Mouse (Mus musculus): ENCODE data around the gene Retreg3. TPM values are rescaled to one million over a fixed set of nuclear protein-coding genes. Genes with fewer than 3 reads are reported as not detected.
A peak's percentile ranks its signal among the peaks of the same experiment; 100 is the strongest.

The Retreg3 gene
- total and polyA plus RNA-seq, 2 experiments: 46.3 to 61.2 TPM

DNA sequence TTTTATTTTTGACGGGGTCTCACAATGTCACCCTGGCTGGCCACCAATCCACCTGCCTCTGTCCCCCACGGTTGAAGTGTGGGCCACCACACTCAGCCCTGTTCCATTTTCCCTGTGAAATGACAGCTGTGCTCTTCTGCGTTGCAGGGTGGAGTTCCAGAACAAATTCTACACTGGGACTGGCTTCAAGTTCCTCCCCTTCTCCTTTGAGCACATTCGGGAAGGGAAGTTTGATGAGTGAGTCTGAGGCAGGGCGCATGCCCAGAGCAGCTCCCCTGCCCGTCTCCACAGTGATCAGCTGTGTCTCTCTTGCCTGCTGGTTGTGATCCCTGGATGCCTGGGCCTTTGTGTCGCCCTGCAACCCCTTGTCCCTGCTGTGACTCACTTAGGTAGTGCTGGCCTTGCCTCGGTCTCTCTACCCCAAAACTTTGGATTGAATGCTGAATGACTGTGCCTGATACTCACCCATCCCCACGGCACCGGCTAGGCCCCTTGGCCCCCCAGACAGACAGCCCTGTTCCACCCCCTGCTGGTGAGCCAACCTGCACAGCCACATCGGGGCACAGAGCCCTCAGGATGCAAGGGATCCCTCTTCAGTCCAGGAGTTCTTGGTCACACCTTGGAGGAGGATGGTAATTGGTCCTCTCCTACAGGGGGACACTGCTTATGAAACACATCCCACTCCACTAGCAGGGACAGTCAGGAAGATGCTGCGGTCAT lies 57.4 kb downstream of the Retreg3 start:
- H3K9ac ChIP-seq (ENCODE audit: low read depth, low read length): no peak overlapping the region
- WGBS: 73% methylated on average over 12 of the region's 12 CpGs

DNA sequence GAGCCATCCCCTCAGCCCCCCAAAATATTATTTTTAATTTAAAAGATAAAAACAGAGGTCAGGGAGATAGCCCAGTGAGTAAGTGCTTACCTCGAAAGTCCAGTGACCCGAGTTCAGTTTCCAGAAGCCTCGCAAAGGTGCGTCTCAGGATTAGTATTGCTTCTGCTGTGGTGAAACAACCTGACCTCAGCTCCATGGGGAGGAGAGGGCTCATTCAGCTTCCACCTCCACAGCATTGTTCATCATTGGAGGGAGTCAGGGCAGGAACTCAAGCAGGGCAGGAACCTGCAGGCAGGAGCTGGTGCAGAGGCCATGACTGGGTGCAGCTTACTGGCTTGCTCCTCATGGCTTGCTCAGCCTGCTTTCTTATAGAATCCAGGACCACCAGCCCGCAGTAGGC lies 58.6 kb downstream of the Retreg3 start:
- no peak for DNase-seq (ENCODE audit: extremely low read depth, low read depth, low spot score)
- H3K27me3 ChIP-seq (ENCODE audit: control insufficient read depth, insufficient read depth, low read length): no peaks in the 10 kb centered on the region
- peaks cover 34% of the 10 kb centered on the region for H3K4me1 ChIP-seq (ENCODE audit: control insufficient read depth, insufficient read depth, low read length)
- H3K36me3 ChIP-seq (ENCODE audit: control insufficient read depth, insufficient read depth, low read length): no peaks in the 10 kb centered on the region
- no peak overlapping the region for H3K4me3 ChIP-seq (ENCODE audit: insufficient read depth, low read depth, low read length)
- H3K9ac ChIP-seq (ENCODE audit: low read depth, low read length): no peak overlapping the region
- TF ChIP-seq POLR2A (IDR thresholded peaks at IDR 0.05; ENCODE audit: extremely low read depth, insufficient read depth, low read length) (no peak), CTCF (IDR thresholded peaks at IDR 0.05; ENCODE audit: low read depth, low read length) (no peak)
- WGBS: 92% methylated on average over 5 of the region's 5 CpGs
- H3K79me2 ChIP-seq (ENCODE audit: control insufficient read depth, insufficient read depth, low read length): no peaks in the 10 kb centered on the region
- no peak overlapping the region for H3K27ac ChIP-seq (replicated peaks; ENCODE audit: insufficient read depth, low read depth, low read length)

More for the DNA sequence above, 57.4 kb downstream of the Retreg3 start:
- Histone ChIP-seq H3K4me3 (ENCODE audit: insufficient read depth, low read depth, low read length) (no peak overlapping the region), H3K79me2 (ENCODE audit: control insufficient read depth, insufficient read depth, low read length) (no peaks in the 10 kb centered on the region), H3K27ac (replicated peaks; ENCODE audit: insufficient read depth, low read depth, low read length) (peak overlapping the region; percentile 84), H3K36me3 (ENCODE audit: control insufficient read depth, insufficient read depth, low read length) (no peaks in the 10 kb centered on the region), H3K27me3 (ENCODE audit: control insufficient read depth, insufficient read depth, low read length) (no peaks in the 10 kb centered on the region), H3K4me1 (ENCODE audit: control insufficient read depth, insufficient read depth, low read length) (peaks cover 31% of the 10 kb centered on the region)
- no peak for DNase-seq (ENCODE audit: extremely low read depth, low read depth, low spot score)
- TF ChIP-seq POLR2A (IDR thresholded peaks at IDR 0.05; ENCODE audit: extremely low read depth, insufficient read depth, low read length) (no peak), CTCF (IDR thresholded peaks at IDR 0.05; ENCODE audit: low read depth, low read length) (no peak)

DNA sequence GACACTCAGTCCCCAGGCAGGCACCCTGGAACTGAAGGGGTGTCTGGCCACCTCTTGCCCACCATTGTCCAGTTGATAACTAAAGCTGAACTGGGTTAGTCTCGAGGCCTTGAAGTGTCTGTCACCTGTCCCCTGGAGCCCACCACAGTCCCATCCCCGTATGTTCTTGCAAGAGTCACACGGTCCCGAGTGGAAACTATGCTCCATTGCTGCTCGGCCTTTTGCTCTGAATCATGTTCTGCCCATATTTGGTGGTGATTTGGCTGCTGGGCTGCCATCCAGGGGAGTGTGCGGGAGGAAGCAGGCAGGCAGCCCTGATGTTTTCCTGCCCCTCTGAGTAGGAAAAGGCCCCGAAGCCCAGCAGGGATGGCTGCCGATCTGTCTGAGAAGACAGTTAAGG lies 59.6 kb downstream of the Retreg3 start:
- Histone ChIP-seq H3K4me3 (ENCODE audit: insufficient read depth, low read depth, low read length) (no peak overlapping the region), H3K36me3 (ENCODE audit: control insufficient read depth, insufficient read depth, low read length) (no peaks in the 10 kb centered on the region), H3K79me2 (ENCODE audit: control insufficient read depth, insufficient read depth, low read length) (no peaks in the 10 kb centered on the region), H3K27me3 (ENCODE audit: control insufficient read depth, insufficient read depth, low read length) (no peaks in the 10 kb centered on the region), H3K9ac (ENCODE audit: low read depth, low read length) (no peak overlapping the region), H3K4me1 (ENCODE audit: control insufficient read depth, insufficient read depth, low read length) (peaks cover 31% of the 10 kb centered on the region), H3K27ac (replicated peaks; ENCODE audit: insufficient read depth, low read depth, low read length) (peak overlapping the region; percentile 50)
- WGBS: 63% methylated on average over 8 of the region's 8 CpGs
- TF ChIP-seq POLR2A (IDR thresholded peaks at IDR 0.05; ENCODE audit: extremely low read depth, insufficient read depth, low read length) (no peak), CTCF (IDR thresholded peaks at IDR 0.05; ENCODE audit: low read depth, low read length) (no peak)
- peak; percentile 26 for DNase-seq (ENCODE audit: extremely low read depth, low read depth, low spot score)

DNA sequence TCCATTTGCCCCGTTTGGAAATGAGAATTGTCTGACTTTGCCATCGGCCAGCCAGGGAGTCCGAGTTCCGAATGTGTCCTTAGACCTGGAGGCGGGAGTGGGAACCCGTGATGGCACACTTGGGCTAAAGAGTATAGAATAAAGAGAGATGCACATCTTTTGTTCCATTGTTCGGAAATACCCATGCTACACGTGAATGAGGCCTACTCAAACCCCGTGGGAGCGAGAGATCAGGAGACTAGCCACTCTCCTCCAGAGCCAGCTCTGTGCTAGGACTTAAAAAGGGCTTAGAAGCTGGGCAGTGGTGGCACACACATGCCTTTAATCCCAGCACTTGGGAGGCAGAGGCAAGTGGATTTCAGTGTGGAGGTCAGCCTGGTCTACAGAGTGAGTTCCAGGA lies 60.2 kb downstream of the Retreg3 start:
- TF ChIP-seq CTCF (IDR thresholded peaks at IDR 0.05; ENCODE audit: low read depth, low read length) (no peak), POLR2A (IDR thresholded peaks at IDR 0.05; ENCODE audit: extremely low read depth, insufficient read depth, low read length) (no peak)
- Histone ChIP-seq H3K4me3 (ENCODE audit: insufficient read depth, low read depth, low read length) (no peak overlapping the region), H3K79me2 (ENCODE audit: control insufficient read depth, insufficient read depth, low read length) (no peaks in the 10 kb centered on the region), H3K27me3 (ENCODE audit: control insufficient read depth, insufficient read depth, low read length) (no peaks in the 10 kb centered on the region), H3K27ac (replicated peaks; ENCODE audit: insufficient read depth, low read depth, low read length) (no peak overlapping the region), H3K4me1 (ENCODE audit: control insufficient read depth, insufficient read depth, low read length) (peaks cover 28% of the 10 kb centered on the region), H3K36me3 (ENCODE audit: control insufficient read depth, insufficient read depth, low read length) (no peaks in the 10 kb centered on the region), H3K9ac (ENCODE audit: low read depth, low read length) (no peak overlapping the region)
- 93% methylated on average over 10 of the region's 10 CpGs for whole genome bisulfite sequencing
- no peak for DNase-seq (ENCODE audit: extremely low read depth, low read depth, low spot score)

DNA sequence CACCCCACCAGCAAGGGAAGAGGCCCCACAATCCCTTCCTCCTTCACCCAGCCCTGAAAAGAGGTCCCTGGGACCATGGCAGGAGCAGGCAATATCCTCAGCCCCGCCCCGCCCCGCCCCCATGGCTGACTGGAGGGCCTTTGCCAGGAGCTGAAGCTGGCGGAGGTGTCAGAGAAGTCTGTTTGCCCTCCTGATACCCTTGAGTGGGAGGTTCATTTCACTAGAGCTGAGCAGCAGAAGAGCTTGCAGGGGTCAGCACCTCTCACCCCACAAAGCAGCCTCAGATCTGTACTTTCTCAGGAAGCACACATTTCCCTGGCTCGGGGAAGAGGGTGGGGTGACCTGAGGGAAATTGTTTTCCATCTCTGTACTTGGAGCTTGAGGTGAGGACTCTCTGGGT lies 61.0 kb downstream of the Retreg3 start:
- TF ChIP-seq CTCF (IDR thresholded peaks at IDR 0.05; ENCODE audit: low read depth, low read length) (no peak), POLR2A (IDR thresholded peaks at IDR 0.05; ENCODE audit: extremely low read depth, insufficient read depth, low read length) (no peak)
- 0 out of 2 replicates have a peak, but pooled peaks cover 1% of the 10 kb centered on the region for H3K36me3 ChIP-seq (ENCODE audit: control insufficient read depth, insufficient read depth, low read length)
- H3K4me1 ChIP-seq (ENCODE audit: control insufficient read depth, insufficient read depth, low read length): peaks cover 20% of the 10 kb centered on the region
- H3K27ac ChIP-seq (replicated peaks; ENCODE audit: insufficient read depth, low read depth, low read length): no peak overlapping the region
- H3K79me2 ChIP-seq (ENCODE audit: control insufficient read depth, insufficient read depth, low read length): no peaks in the 10 kb centered on the region
- H3K4me3 ChIP-seq (ENCODE audit: insufficient read depth, low read depth, low read length): no peak overlapping the region
- H3K27me3 ChIP-seq (ENCODE audit: control insufficient read depth, insufficient read depth, low read length): no peaks in the 10 kb centered on the region
- DNase-seq (ENCODE audit: extremely low read depth, low read depth, low spot score): no peak
- H3K9ac ChIP-seq (ENCODE audit: low read depth, low read length): no peak overlapping the region
- WGBS: 74% methylated on average over 5 of the region's 5 CpGs

DNA sequence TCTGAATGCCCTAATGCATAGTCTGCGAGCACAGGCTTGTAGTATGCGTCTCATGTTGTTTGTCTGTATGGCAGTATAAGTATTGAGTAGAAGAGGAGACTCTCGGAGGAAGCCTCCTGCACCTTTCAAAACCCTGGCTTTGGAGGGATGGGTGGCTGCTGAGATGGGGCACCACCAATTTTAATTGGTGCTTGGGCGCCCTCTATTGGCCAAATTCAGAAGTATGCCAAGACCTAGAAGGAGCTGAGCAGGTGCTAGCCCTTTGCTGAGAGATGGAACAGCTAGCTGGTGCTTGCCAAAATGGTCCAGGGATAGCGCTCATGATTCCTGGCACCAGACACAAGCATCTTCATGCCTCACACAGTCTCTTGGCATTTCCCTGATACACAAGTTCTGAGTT lies 61.8 kb downstream of the Retreg3 start:
- H3K4me1 ChIP-seq (ENCODE audit: control insufficient read depth, insufficient read depth, low read length): peaks cover 15% of the 10 kb centered on the region
- H3K9ac ChIP-seq (ENCODE audit: low read depth, low read length): no peak overlapping the region
- 37% methylated on average over 5 of the region's 5 CpGs for WGBS
- peak; percentile 41 for DNase-seq (ENCODE audit: extremely low read depth, low read depth, low spot score)
- no peak overlapping the region for H3K27ac ChIP-seq (replicated peaks; ENCODE audit: insufficient read depth, low read depth, low read length)
- peak; percentile 70 for TF ChIP-seq CTCF (IDR thresholded peaks at IDR 0.05; ENCODE audit: low read depth, low read length)
- no peak for TF ChIP-seq POLR2A (IDR thresholded peaks at IDR 0.05; ENCODE audit: extremely low read depth, insufficient read depth, low read length)
- no peaks in the 10 kb centered on the region for H3K27me3 ChIP-seq (ENCODE audit: control insufficient read depth, insufficient read depth, low read length)
- H3K79me2 ChIP-seq (ENCODE audit: control insufficient read depth, insufficient read depth, low read length): no peaks in the 10 kb centered on the region
- H3K36me3 ChIP-seq (ENCODE audit: control insufficient read depth, insufficient read depth, low read length): 0 out of 2 replicates have a peak, but pooled peaks cover 2% of the 10 kb centered on the region
- no peak overlapping the region for H3K4me3 ChIP-seq (ENCODE audit: insufficient read depth, low read depth, low read length)
